Mouse (Mus musculus) brown adipose tissue, adult 24 weeks (tissue): ENCODE measurements at regions not wholly inside any gene's neighbourhood (a gene's known extent, or its start where the extent isn't known, plus 50 kb on each side); places are given as distances from the start of the nearest gene placed in this dataset.

Source experiments
- H3K27ac ChIP-seq: fragments of 200-500 bp; replicated peaks from 2 replicates; pipeline ENCODE4 v1.5.1; 2012; ENCODE audit warnings: low read depth, mild to moderate bottlenecking, low read length
- H3K4me1 ChIP-seq: fragments of 200-500 bp; 2 replicates; pipeline ENCODE4 v1.6.1; 2012; ENCODE audit warnings: low read length, mixed read lengths; ENCODE audit not compliant: control insufficient read depth, insufficient read depth, insufficient read length
- H3K4me3 ChIP-seq: fragments of 200-500 bp; 2 replicates; pipeline ENCODE4 v1.5.1; 2012; ENCODE audit warnings: low read depth, mild to moderate bottlenecking, low read length, moderate library complexity; ENCODE audit not compliant: insufficient read depth

GRCm38 (mm10) chr9:61077181-61077580, 282.8 kb downstream of the Uaca start:
- no peaks in the 10 kb centered on the region for H3K4me1 ChIP-seq
- H3K4me3 ChIP-seq: no peak overlapping the region
- no peak overlapping the region for H3K27ac ChIP-seq

GRCm38 (mm10) chr9:61077807-61078206, 283.5 kb downstream of the Uaca start:
- Histone ChIP-seq H3K27ac (no peak overlapping the region), H3K4me3 (no peak overlapping the region), H3K4me1 (no peaks in the 10 kb centered on the region)

GRCm38 (mm10) chr9:61081474-61082021, 287.2 kb downstream of the Uaca start:
- Histone ChIP-seq H3K4me1 (no peaks in the 10 kb centered on the region), H3K4me3 (no peak overlapping the region), H3K27ac (no peak overlapping the region)

- no peak overlapping the region for H3K4me3 ChIP-seq
- H3K4me1 ChIP-seq: no peaks in the 10 kb centered on the region
- H3K27ac ChIP-seq: no peak overlapping the region
Observed at GRCm38 (mm10) chr9:61084655-61085230, 287.4 kb upstream of the Tle3 start.

GRCm38 (mm10) chr9:61087035-61087434, 285.1 kb upstream of the Tle3 start:
- H3K4me1 ChIP-seq: no peaks in the 10 kb centered on the region
- no peak overlapping the region for H3K27ac ChIP-seq
- H3K4me3 ChIP-seq: no peak overlapping the region

GRCm38 (mm10) chr9:61089066-61089686, 283.0 kb upstream of the Tle3 start:
- Histone ChIP-seq H3K4me3 (no peak overlapping the region), H3K27ac (no peak overlapping the region), H3K4me1 (no peaks in the 10 kb centered on the region)

- Histone ChIP-seq H3K4me3 (no peak overlapping the region), H3K4me1 (no peaks in the 10 kb centered on the region), H3K27ac (no peak overlapping the region)
Observed at GRCm38 (mm10) chr9:61091036-61091435, 281.1 kb upstream of the Tle3 start.

GRCm38 (mm10) chr9:61092834-61093479, 279.2 kb upstream of the Tle3 start:
- Histone ChIP-seq H3K4me1 (no peaks in the 10 kb centered on the region), H3K4me3 (no peak overlapping the region), H3K27ac (no peak overlapping the region)

GRCm38 (mm10) chr9:61095069-61095775, 276.9 kb upstream of the Tle3 start:
- H3K27ac ChIP-seq: peak overlapping the region; percentile 65
- no peak overlapping the region for H3K4me3 ChIP-seq
- H3K4me1 ChIP-seq: no peaks in the 10 kb centered on the region

GRCm38 (mm10) chr9:61101741-61102450, 270.3 kb upstream of the Tle3 start:
- Histone ChIP-seq H3K27ac (no peak overlapping the region), H3K4me3 (no peak overlapping the region), H3K4me1 (no peaks in the 10 kb centered on the region; the same call in 1 of the 2 replicates)

- Histone ChIP-seq H3K4me3 (no peak overlapping the region), H3K4me1 (no peaks in the 10 kb centered on the region; the same call in 1 of the 2 replicates), H3K27ac (no peak overlapping the region)
Observed at GRCm38 (mm10) chr9:61102451-61103358, 269.5 kb upstream of the Tle3 start.

- H3K27ac ChIP-seq: no peak overlapping the region
- H3K4me3 ChIP-seq: no peak overlapping the region
- H3K4me1 ChIP-seq: no peaks in the 10 kb centered on the region; the same call in 1 of the 2 replicates
Observed at GRCm38 (mm10) chr9:61105550-61106280, 266.5 kb upstream of the Tle3 start.

GRCm38 (mm10) chr9:61109519-61110285, 262.5 kb upstream of the Tle3 start:
- no peaks in the 10 kb centered on the region for H3K4me1 ChIP-seq
- no peak overlapping the region for H3K4me3 ChIP-seq
- H3K27ac ChIP-seq: no peak overlapping the region
